In genomic region chr12:76676477-76676876, GRCm38 (mm10) we compare ENCODE assay signal across 10 mouse cellular contexts. TPM values are rescaled to one million over a fixed set of nuclear protein-coding genes. Genes with fewer than 3 reads are reported as not detected.
DNase-seq lines count a peak whose midpoint lies in the region; ATAC-seq and TF ChIP-seq lines count a peak whose summit lies in the region.
"Had no signal": no experiment of that assay in that cellular context is flagged by ENCODE, and none has a peak within 500 bp of the region (broad histone marks: within the 10 kb centered on the region; RNA-seq: fewer than 3 reads in every experiment).

No protein-coding gene starts in this region.

- H3K27me3 ChIP-seq in heart, embryonic 15.5 days = no peaks in the 10 kb centered on the region
- no peaks in the 10 kb centered on the region for H3K27me3 ChIP-seq in neural tube, embryonic 13.5 days
- no peaks in the 10 kb centered on the region for H3K27me3 ChIP-seq in intestine, embryonic 15.5 days (replicated peaks)
- no peaks in the 10 kb centered on the region for H3K27me3 ChIP-seq in small intestine, adult 2 months (ENCODE audit: control insufficient read depth, insufficient read depth, low read length)
- H3K27me3 ChIP-seq: embryonic facial prominence, embryonic 13.5 days had no signal

- no peaks in the 10 kb centered on the region for H3K36me3 ChIP-seq in heart, embryonic 15.5 days
- H3K36me3 ChIP-seq in neural tube, embryonic 13.5 days = no peaks in the 10 kb centered on the region
- no peaks in the 10 kb centered on the region for H3K36me3 ChIP-seq in intestine, embryonic 15.5 days
- no peaks in the 10 kb centered on the region for H3K36me3 ChIP-seq in small intestine, adult 2 months (ENCODE audit: control insufficient read depth, insufficient read depth, low read length)
- H3K36me3 ChIP-seq: embryonic facial prominence, embryonic 13.5 days had no signal

- H3K4me2 ChIP-seq in heart, embryonic 15.5 days = peak overlapping the region; percentile 9; the same call in 1 of the 2 replicates
- H3K4me2 ChIP-seq in neural tube, embryonic 13.5 days = no peak overlapping the region
- peak overlapping the region; percentile 39 for H3K4me2 ChIP-seq in intestine, embryonic 15.5 days (replicated peaks)
- H3K4me2 ChIP-seq: embryonic facial prominence, embryonic 13.5 days had no signal

- H3K9ac ChIP-seq in heart, embryonic 15.5 days = no peak overlapping the region
- H3K9ac ChIP-seq in neural tube, embryonic 13.5 days = no peak overlapping the region
- H3K9ac ChIP-seq in intestine, embryonic 15.5 days = no peak overlapping the region
- H3K9ac ChIP-seq: embryonic facial prominence, embryonic 13.5 days had no signal

- H3K27ac ChIP-seq in heart, embryonic 15.5 days = 0 out of 2 replicates have a peak overlapping the region, but pooled peaks have one; percentile 21
- H3K27ac ChIP-seq in neural tube, embryonic 13.5 days (replicated peaks) = no peak overlapping the region
- no peak overlapping the region for H3K27ac ChIP-seq in intestine, embryonic 15.5 days
- H3K27ac ChIP-seq in small intestine, adult 2 months (ENCODE audit: insufficient read depth, low read depth, low read length) = no peak overlapping the region
- H3K27ac ChIP-seq: embryonic facial prominence, embryonic 13.5 days had no signal

- no peak for ATAC-seq in heart, embryonic 15.5 days (replicated peaks; ENCODE audit: insufficient number of reproducible peaks, insufficient read depth, low FRiP score, low read depth)
- 0 out of 2 replicates have a peak, but pooled peaks have one; percentile 43 for ATAC-seq in neural tube, embryonic 13.5 days (ENCODE audit: low read depth)
- peak; percentile 20; the same call in 1 of the 2 replicates for ATAC-seq in intestine, embryonic 15.5 days
- ATAC-seq in monocyte, adult 5-6 weeks (replicated peaks; ENCODE audit: insufficient number of reproducible peaks, low FRiP score, low TSS enrichment, poor library complexity, severe bottlenecking) = no peak

- peaks cover 57% of the 10 kb centered on the region for H3K4me1 ChIP-seq in heart, embryonic 15.5 days (replicated peaks)
- no peaks in the 10 kb centered on the region; the same call in 1 of the 2 replicates for H3K4me1 ChIP-seq in neural tube, embryonic 13.5 days (replicated peaks)
- no peaks in the 10 kb centered on the region; the same call in 1 of the 2 replicates for H3K4me1 ChIP-seq in intestine, embryonic 15.5 days (replicated peaks)
- H3K4me1 ChIP-seq in small intestine, adult 2 months (ENCODE audit: control insufficient read depth, insufficient read depth, insufficient read length, low read length) = no peaks in the 10 kb centered on the region

- DNase-seq in heart, adult 9 months (ENCODE audit: low spot score in 2 of 2) = no peak
- DNase-seq in neural tube, embryonic 10.5 days (ENCODE audit: extremely low spot score, low spot score) = no peak
- no peak for DNase-seq in urinary bladder, adult 2 months (ENCODE audit: low spot score)
- DNase-seq: midbrain, embryonic 14.5 days had no signal

- 64% methylated on average over 22 of the region's 22 CpGs for WGBS in heart, embryonic 15.5 days
- WGBS in neural tube, embryonic 13.5 days = 85% methylated on average over 22 of the region's 22 CpGs
- 60% methylated on average over 22 of the region's 22 CpGs for WGBS in intestine, embryonic 15.5 days
- WGBS in small intestine, adult 2 months = 62% methylated on average over 22 of the region's 22 CpGs

- TF ChIP-seq CTCF in small intestine, adult 2 months (IDR thresholded peaks at IDR 0.05; ENCODE audit: extremely low read depth, insufficient read length, insufficient replicate concordance, low read depth, low read length) = no peak

- TF ChIP-seq POLR2A in small intestine, adult 2 months (IDR thresholded peaks at IDR 0.05; ENCODE audit: low read depth, low read length) = no peak

- no peaks in the 10 kb centered on the region for H3K9me3 ChIP-seq in heart, embryonic 15.5 days (replicated peaks)
- no peaks in the 10 kb centered on the region for H3K9me3 ChIP-seq in neural tube, embryonic 13.5 days
- no peaks in the 10 kb centered on the region for H3K9me3 ChIP-seq in intestine, embryonic 15.5 days
- H3K9me3 ChIP-seq: embryonic facial prominence, embryonic 13.5 days had no signal

- no peak overlapping the region for H3K4me3 ChIP-seq in heart, embryonic 15.5 days
- no peak overlapping the region for H3K4me3 ChIP-seq in neural tube, embryonic 13.5 days
- H3K4me3 ChIP-seq in intestine, embryonic 15.5 days (replicated peaks) = no peak overlapping the region
- H3K4me3 ChIP-seq in small intestine, adult 2 months (ENCODE audit: low read depth, low read length) = peak overlapping the region; percentile 6
- H3K4me3 ChIP-seq: embryonic facial prominence, embryonic 13.5 days had no signal

RNA-seq across cellular contexts. Expression of gene Sptb, which starts 33.9 kb away (rescaled TPM):
- polyA plus RNA-seq in heart, embryonic 15.5 days (2015; fragmentation: Nextera tagmentation; extraction: Ambion mirVana) = 5.7 and 6.6 TPM in 2 replicates
- polyA plus RNA-seq in neural tube, embryonic 13.5 days (2015; fragmentation: Nextera tagmentation; extraction: Ambion mirVana) = 2.7 TPM in 2 replicates
- 1.3 and 2.0 TPM in 2 replicates for polyA plus RNA-seq in intestine, embryonic 15.5 days (2015; fragmentation: Nextera tagmentation; extraction: Ambion mirVana)
- polyA plus RNA-seq in small intestine, adult 2 months (2012; rRNA removed) = 0.60 TPM in 2 replicates
- 1.8 and 3.4 TPM in 2 replicates for polyA plus RNA-seq in urinary bladder, adult 2 months (2012; rRNA removed)
- 0.76 to 1.3 TPM (median 0.85 TPM) in 3 replicates for total RNA-seq in monocyte, adult 5-6 weeks (2017)

Comparison
In these comparisons a context has a peak if more than half of its experiments do, and no peak if none do; other contexts are left out.
1. ATAC-seq: peak in neural tube, embryonic 13.5 days (single experiment) and intestine, embryonic 15.5 days (single experiment); none in heart, embryonic 15.5 days (single experiment) and monocyte, adult 5-6 weeks (single experiment).